Mouse (Mus musculus) embryo, embryonic 10.5 days (tissue): ENCODE measurements around the gene Fcor.

Experiments used
- DNase-seq: peaks from one replicate; pipeline ENCODE4 v3.0.0-alpha.2; 2015; ENCODE audit warnings: low spot score

Gene Fcor

DNA sequence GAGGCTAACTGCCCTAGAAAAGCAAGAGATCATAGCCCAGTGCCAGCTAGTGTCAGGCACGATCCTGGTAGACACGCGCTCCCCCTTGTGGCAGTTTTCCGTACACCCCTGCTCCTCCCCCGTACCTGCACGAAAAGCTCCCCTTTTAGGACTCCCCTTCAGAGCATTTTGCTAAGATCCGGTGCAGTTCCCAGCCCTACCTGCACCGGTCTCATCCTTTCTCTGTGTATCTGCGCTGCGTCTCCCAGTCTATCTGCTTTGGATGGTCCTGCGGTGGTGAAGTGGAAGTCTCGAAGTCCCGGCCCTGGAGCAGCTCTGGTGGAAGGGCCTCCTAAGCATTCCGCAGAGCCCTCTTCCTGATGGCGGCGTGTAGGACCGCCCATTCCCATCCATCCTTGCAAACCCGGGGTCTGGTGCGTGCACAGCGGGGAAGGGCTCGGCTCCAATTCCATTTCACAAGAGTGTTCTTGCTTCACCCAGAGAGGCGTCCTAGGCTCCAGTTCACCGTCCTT, at the start of gene Fcor:
Gene Fcor, minus strand, starts transcription at position 383 of the 512 bp plus-strand sequence.
- DNase-seq, result peak; percentile 90

DNA sequence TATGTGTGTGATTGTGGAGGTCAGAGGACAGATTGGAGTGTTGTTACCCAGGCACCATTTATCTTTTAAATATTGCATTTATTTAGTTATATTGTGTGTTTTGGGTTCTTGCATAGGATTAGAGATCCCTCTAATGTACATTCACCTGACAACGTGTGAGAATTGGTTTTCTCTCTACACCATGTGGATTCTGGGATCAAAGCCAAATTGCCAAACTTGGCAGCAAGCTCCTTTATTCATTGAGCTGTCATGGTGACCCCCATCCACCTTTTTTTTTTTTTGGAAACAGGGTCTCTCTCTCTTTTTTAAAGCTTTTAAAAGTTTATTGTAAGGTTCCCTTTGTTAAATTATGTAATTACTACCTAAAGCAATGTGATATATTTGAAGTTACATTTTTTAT, 48.9 kb upstream of the Fcor start:
- DNase-seq, result no peak

- DNase-seq, result no peak
These were observed 48.4 kb upstream of the Fcor start, which contains the start of gene Clec4g for GRCm38 (mm10) chr8:3720551-3720950. TSS of gene Clec4g (minus strand) at chr8:3720651.

GRCm38 (mm10) chr8:3718559-3718958, 46.4 kb upstream of the Fcor start:
- DNase-seq, result peak; percentile 68

DNA sequence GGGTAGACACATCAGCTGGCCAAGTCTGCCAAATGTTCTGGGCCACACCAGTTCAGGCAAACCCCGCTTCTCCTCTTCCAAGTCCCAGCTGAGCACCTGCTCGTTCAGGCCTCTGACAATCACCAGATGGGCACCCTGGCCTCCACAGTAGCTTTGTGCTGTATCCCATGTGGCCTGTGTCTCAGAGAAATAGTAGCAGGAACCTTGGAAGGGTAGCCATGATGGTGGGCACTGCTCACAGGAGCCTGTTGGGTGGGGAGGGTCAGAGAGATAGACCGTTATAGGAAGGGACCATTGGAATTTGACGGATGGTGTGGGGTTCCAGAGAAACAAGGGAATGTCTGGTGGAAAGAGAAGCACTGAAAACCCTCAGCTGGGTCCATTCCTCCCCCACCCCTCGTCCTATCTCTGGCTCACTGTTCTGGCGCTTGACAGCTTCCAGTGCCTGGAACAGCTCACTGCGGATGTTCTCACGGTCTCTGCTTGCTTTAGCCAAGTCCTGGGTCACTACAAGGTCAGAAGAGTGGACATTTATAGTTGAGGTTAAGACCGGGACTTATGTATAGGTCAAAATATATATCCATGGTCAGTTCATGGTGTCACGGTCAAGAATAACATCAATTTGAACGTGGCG, 45.3 kb upstream of the Fcor start:
- DNase-seq, result no peak

DNA sequence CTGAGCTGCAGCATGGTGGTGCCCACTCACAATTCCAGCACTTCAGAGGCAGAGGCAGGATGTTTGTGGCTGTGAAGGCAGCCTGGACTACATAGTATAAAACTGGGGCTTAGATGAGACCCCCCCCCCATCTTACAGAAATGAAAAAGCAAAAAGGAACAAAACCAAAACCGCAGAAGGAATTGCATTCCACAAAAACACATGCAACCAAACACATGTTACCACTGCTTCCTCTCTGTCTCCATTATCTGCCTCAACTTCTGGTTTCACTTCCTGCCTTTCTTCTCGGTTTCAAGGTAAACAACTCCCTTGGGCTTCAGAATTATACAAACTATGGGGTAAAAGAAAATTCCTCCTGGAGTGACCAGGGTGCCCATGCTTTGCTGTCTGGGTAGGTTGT, 39.5 kb upstream of the Fcor start:
- DNase-seq, result no peak

DNA sequence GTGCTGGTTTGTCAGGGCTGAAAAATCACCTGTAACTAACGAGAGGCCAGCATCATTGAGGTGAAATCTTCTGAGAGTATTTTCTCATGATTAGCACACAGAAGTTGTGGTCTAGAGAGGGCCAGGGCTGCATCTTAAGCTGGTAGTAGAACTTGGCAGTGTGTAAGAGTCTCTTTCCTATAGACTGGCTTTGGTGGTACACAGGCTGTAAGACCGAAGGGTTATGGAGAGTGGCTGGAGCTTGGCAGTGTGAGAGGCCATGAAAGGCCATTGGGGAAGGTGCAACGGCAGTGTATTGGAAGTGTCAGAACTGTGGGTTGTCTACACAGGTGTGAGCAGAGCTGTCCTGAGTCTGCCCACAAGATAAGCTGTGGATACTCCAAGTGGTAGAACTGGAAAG, 38.1 kb upstream of the Fcor start:
- DNase-seq, result no peak

DNA sequence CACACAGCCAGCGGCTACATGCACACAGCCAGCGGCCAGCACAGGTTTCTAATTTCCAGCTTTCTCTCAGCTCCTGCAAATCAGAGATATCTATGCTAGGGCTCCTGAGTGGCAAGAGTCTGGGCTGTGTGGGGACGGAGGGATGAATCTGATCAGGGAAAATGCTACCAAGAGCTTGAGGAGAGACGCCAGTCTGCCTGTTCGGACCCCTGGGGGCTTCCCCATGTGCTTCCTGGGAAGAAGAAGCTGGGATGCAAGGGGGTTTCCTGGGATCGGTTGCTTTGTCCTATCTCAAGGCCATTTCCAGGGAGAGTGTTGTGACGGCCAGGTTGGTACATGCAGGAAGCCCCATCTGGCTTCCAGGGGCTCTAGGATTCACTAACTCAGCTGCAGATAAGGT, 35.4 kb upstream of the Fcor start:
- DNase-seq, result no peak

GRCm38 (mm10) chr8:3705711-3706110, 33.5 kb upstream of the Fcor start:
- DNase-seq, result peak; percentile 13

DNA sequence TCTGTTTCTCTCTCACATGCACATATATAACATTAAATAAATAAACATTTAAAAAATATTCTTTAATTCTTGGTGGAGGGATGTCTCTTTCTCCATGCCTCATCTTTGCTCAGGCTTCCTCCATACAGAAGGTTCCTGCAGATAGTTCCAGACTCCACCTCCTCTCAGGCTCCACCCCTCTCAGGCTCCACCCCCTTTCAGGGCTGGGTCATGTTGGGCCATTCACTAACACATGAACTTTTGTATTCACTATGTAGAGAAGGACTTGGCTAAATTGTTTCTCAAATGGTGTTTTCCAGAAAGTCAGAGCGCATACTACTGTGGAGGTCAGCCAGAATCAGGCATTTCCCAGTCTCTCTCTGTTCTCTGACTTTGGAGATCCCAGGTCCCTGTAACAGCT, 29.3 kb upstream of the Fcor start:
- DNase-seq, result no peak

GRCm38 (mm10) chr8:3694121-3694520, 22.0 kb upstream of the Fcor start, which contains the start of gene Fcer2a:
TSS of gene Fcer2a (minus strand) at chr8:3694175.
- no peak for DNase-seq

DNA sequence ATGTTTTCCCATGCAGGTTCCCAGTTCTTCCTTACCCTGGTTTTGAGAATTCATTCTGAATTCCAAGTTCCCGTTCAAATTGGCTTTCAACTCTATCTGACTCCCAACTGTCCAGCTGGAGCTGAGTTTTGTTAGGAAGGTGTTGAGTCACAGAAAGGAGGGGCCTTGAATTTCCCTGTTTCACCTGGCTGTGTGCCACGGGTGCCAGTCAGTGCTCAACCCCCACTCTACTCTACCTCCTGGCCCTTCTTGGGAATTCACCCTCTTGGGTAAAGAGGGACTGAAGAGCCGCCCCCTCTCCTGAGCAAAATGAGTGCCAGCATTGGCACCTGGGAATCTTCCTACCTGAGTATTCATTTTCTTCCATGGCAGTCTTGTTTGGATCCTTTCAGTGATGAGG, 18.6 kb upstream of the Fcor start:
- DNase-seq, result no peak

- DNase-seq, result no peak
These were observed 15.4 kb upstream of the Fcor start for GRCm38 (mm10) chr8:3687537-3687936.

DNA sequence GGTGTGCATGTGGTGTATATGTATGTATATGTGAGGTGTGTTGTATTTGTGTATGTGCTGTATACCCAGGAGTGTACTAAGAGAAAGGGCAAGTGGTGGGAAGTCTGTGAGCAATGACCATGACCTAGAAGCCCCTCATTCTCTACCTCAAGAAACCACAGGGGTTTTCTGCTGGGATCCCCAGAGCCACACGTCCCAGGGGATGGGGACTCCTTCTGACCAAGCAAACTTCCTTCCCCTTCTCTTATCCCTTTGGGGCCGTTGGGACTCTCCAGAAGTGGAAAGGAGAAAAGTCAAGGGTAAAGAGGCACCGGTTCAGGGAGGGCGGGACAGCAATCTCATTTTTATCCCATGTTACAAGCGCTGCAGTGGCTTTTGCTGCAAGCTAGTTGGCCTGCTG, 13.3 kb upstream of the Fcor start:
- DNase-seq, result no peak

GRCm38 (mm10) chr8:3684530-3684929, 12.4 kb upstream of the Fcor start:
- no peak for DNase-seq

DNA sequence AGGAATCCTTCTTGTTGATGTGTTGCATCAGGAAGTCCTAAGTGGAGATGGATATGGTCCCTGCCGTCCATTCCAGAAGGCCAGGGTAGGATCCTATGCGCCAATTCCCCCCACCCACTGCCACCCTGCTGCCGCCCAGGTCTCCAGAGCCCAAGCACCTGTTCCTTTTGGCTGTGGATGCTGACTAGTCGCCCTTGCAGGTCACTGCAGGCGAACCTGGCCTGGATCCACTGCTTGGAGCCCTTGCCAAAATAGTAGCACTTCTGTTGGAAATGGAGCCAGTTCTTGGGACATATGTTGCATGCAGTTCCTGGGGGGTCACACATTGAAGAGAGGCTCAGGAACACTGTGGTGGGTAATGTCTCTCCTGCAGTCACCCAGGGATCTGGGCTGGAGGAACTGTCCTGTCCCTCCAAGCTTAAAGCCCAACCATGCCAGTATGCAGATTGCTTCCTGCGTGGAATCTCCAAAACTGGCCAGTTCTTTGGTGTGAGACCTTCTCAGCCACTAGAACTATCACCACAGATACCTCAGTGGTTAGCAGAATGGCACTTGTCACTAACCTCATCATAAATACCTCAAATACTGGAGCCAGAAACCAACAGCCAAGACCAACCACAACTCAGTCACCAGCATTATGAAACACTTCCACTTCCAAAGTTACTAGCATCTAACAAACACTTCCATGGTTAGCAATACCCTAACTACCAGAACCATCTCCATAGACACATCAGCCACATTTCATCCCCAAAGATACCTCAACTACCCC, 11.4 kb upstream of the Fcor start:
- DNase-seq, result no peak

DNA sequence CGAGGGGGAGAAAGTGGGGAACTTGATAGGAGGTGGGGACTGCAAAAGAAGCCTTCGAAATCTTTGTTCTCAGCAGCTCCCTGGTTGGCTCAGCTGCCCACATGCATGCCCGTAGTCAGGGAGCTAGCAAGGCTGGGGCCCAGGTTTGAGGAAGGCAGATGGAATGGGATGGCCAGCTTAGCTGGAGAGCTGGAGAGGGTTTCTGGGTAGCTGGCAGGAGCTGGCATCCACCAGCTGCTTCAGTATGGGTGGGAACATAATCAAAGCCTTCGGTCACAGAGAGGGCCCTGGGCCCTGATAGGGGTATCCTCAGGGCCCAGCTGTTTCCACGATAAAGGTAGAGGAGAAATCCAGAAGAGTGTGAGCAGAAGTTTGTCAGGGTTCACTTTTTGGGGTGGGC, 10.3 kb upstream of the Fcor start:
- DNase-seq, result no peak

GRCm38 (mm10) chr8:3679656-3680055, 7.5 kb upstream of the Fcor start:
- DNase-seq, result no peak

DNA sequence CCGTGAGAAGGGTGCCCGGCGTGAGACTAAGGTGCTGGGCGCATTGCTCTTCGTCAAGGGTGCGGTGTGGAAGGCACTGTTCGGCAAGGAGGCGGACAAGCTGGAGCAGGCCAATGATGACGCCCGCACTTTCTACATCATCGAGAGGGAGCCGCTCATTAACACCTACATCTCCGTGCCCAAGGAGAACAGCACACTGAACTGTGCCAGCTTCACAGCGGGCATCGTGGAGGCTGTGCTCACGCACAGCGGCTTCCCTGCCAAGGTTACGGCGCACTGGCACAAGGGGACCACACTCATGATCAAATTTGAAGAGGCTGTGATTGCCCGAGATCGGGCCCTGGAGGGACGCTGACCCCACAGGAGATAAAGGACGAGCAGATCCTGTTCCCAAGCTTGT, 7.1 kb upstream of the Fcor start:
- no peak for DNase-seq

DNA sequence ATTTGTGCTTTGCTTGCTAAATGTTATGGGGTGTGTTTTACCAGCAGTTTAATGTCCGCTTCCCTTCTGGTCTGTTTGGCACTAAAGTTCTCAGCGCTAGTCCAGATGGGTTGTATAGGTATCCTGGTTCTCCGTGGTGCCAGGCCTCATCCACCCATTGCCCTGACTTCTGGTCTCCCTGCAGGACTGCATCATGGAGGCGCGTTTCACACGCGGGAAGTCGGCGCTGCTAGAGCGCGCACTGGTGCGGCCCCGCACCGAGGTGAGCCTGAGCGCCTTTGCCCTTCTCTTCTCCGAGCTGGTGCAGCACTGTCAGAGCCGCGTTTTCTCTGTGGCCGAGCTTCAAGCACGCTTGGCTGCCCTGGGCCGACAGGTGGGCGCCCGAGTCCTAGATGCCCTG, 6.7 kb upstream of the Fcor start:
- no peak for DNase-seq

- DNase-seq, result peak; percentile 48
These were observed 4.9 kb upstream of the Fcor start for GRCm38 (mm10) chr8:3676993-3677579.

DNA sequence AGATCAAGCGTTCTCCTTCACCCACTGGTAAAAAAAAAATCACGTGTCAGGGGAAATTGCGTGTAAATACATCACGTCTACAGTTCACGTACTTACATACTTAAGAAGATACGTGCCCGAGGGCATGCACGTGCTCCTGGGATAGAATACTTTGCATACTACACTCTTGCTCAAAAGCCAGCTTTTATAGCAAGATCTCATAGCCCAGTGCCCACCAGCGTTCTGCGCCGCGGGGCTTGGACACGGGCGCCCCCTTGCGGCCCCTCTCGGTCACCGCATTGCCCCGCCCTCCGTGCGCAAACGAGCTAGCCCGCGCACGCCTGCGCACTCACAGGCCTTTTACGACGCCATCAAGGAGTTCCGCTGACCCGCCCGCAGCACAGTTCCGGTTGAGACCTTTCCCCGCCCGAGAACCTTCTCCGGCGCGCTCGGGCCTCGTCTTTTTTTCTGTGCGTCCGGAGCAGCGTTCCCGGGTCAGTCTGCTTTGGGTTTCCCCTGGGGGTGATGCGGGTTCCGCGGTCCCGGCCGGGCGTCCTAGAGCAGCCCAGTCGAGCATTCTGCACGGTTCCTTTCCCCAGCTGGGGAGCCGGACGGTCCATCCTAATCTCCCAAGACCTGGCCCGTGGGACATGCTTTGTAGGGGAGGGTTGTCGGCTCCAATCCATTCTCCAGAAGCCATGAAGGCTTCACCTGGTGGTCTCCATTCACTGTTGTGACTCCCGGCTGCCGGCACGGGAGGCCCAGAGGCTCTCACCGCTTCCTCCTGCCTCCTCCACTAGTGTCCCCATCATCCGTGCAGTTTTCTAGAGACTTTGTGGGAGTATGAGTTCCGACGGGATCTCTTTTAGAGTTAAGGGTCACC, 4.2 kb upstream of the Fcor start, which contains the start of gene Trappc5:
Gene Trappc5, plus strand, starts transcription at position 169 of the 862 bp plus-strand sequence.
- peak; percentile 95 for DNase-seq
